Mouse (Mus musculus) retina, adult 2 months (tissue): ENCODE measurements around the gene Tet2.

Experiments used
- DNase-seq: peaks from one replicate; pipeline ENCODE4 v3.0.0-alpha.2; 2012; ENCODE audit warnings: low read depth, low spot score

Gene Tet2

DNA sequence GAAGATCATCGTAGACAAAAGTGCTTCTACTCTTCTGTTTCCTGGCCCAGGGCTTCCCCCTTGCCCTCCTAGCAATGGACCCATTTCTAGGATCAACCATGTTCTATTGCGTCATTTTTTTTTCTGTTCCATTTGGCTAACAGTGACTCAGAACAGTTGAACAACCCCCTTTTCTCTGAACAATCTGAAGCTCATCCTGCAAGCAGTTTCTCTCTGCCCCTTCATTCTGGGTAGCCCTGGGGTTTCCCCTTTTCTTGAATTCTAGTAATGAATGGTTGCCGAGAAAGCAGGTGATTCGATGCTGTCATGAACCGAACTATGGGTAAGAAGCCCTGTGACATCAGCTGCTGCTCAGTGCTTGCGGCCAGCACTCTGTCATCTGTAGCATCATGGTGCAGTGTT is 108.0 kb downstream of the Tet2 start:
- DNase-seq = no peak

- no peak for DNase-seq
Measured at GRCm38 (mm10) chr3:133436279-133436860, 108.6 kb downstream of the Tet2 start.

GRCm38 (mm10) chr3:133435774-133436148 is 109.2 kb downstream of the Tet2 start:
- DNase-seq = no peak

- DNase-seq = no peak
Measured at GRCm38 (mm10) chr3:133435141-133435773, 109.7 kb downstream of the Tet2 start.

GRCm38 (mm10) chr3:133429394-133430173 is 115.4 kb downstream of the Tet2 start:
- no peak for DNase-seq

DNA sequence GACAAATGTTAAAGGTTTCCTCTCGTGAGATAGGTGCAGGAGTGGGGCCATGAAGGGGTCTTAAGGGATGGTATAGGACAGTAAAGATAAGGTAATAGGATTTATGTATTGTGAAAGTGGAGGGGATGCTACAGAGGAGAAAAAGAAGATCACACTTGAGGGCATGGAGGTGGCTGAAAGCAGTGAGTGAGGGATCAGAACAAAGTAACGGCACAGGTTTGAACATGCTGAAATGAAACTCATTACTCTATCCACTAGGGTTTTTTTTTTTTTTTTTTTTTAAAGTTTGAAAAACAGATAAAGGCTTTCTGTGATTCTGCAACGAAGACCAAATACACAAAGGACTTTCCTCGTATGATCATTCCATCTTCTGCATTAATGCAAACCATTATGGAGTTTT is 116.9 kb downstream of the Tet2 start:
- no peak for DNase-seq

GRCm38 (mm10) chr3:133423073-133423472 is 121.9 kb downstream of the Tet2 start:
- DNase-seq = no peak

GRCm38 (mm10) chr3:133414747-133415146 is 130.2 kb downstream of the Tet2 start:
- DNase-seq = no peak
